Mouse (Mus musculus) ES-E14 (cell line): ENCODE data around the gene Zfp286.

Source experiments
- CHD2 ChIP-seq: IDR thresholded peaks from 2 replicates; pipeline ENCODE4 v1.6.1; 2014; ENCODE audit warnings: mild to moderate bottlenecking, low read depth, low read length, inconsistent platforms
- HCFC1 ChIP-seq: IDR thresholded peaks from 2 replicates; pipeline ENCODE4 v1.6.1; 2012; ENCODE audit warnings: low read length, inconsistent platforms, borderline replicate concordance; ENCODE audit not compliant: insufficient read depth
- MAFK ChIP-seq: IDR thresholded peaks from 2 replicates; pipeline ENCODE4 v1.6.1; 2014; ENCODE audit warnings: mild to moderate bottlenecking, low read depth, low read length, inconsistent platforms; ENCODE audit not compliant: insufficient read depth
- ZC3H11A ChIP-seq: IDR thresholded peaks from 2 replicates; pipeline ENCODE4 v1.6.1; 2012; ENCODE audit warnings: low read depth, mild to moderate bottlenecking, inconsistent platforms, low read length, borderline replicate concordance
- ZNF384 ChIP-seq: IDR thresholded peaks from 2 replicates; pipeline ENCODE4 v1.6.1; 2012; ENCODE audit warnings: low read depth, low read length, inconsistent platforms

GRCm38 (mm10) chr11:62752780-62753179, 36.5 kb downstream of the Zfp286 start, which contains the start of gene Gm10428:
- TF ChIP-seq ZC3H11A (no peak), MAFK (no peak), ZNF384 (no peak), HCFC1 (no peak), CHD2 (no peak)
